Mouse (Mus musculus): Measurements from ENCODE around the gene Cyb561d2. TPM values are rescaled to one million over a fixed set of nuclear protein-coding genes. Genes with fewer than 3 reads are reported as not detected.
A peak's percentile ranks its signal among the peaks of the same experiment; 100 is the strongest.

The Cyb561d2 gene
- polyA plus RNA-seq, 2 experiments, result 19.8 to 21.4 TPM

GRCm38 (mm10) chr9:107493511-107493910 is 48.5 kb downstream of the Cyb561d2 start:
- DNase-seq (ENCODE audit: low spot score), result no peak
- H3K4me1 ChIP-seq (ENCODE audit: control insufficient read depth, insufficient read depth, low read length), result 0 out of 2 replicates have a peak, but pooled peaks cover 5% of the 10 kb centered on the region
- no peaks in the 10 kb centered on the region for H3K9me3 ChIP-seq (ENCODE audit: control insufficient read depth, low read length)

GRCm38 (mm10) chr9:107490625-107491024 is 51.4 kb downstream of the Cyb561d2 start:
- Histone ChIP-seq H3K36me3 (ENCODE audit: control insufficient read depth, insufficient read depth, low read length) (no peaks in the 10 kb centered on the region), H3K4me1 (ENCODE audit: control insufficient read depth, insufficient read depth, low read length) (0 out of 2 replicates have a peak, but pooled peaks cover 5% of the 10 kb centered on the region), H3K4me2 (replicated peaks; ENCODE audit: low read depth, low read length, severe bottlenecking) (no peak overlapping the region), H3K27ac (replicated peaks; ENCODE audit: low read depth, low read length) (no peak overlapping the region), H3K4me3 (replicated peaks; ENCODE audit: low read length) (no peak overlapping the region), H3K9me3 (ENCODE audit: control insufficient read depth, low read length) (no peaks in the 10 kb centered on the region), H3K27me3 (ENCODE audit: control insufficient read depth, insufficient read depth, low read length) (no peaks in the 10 kb centered on the region), H3K9ac (ENCODE audit: low read depth, low read length, severe bottlenecking) (no peak overlapping the region)
- 64% methylated on average over 6 of the region's 6 CpGs for WGBS
- ATAC-seq (ENCODE audit: low FRiP score, low read depth), result no peak
- no peak for DNase-seq (ENCODE audit: low spot score)
- TF ChIP-seq POLR2A (IDR thresholded peaks at IDR 0.05; ENCODE audit: borderline replicate concordance, extremely low read depth, insufficient read depth, insufficient read length), result no peak

More at GRCm38 (mm10) chr9:107493511-107493910, 48.5 kb downstream of the Cyb561d2 start:
- no peak for TF ChIP-seq POLR2A (IDR thresholded peaks at IDR 0.05; ENCODE audit: borderline replicate concordance, extremely low read depth, insufficient read depth, insufficient read length)
- H3K27ac ChIP-seq (replicated peaks; ENCODE audit: low read depth, low read length), result no peak overlapping the region
- H3K9ac ChIP-seq (ENCODE audit: low read depth, low read length, severe bottlenecking), result no peak overlapping the region
- no peaks in the 10 kb centered on the region for H3K36me3 ChIP-seq (ENCODE audit: control insufficient read depth, insufficient read depth, low read length)
- 71% methylated on average over 1 of the region's 1 CpGs for WGBS
- no peak for ATAC-seq (ENCODE audit: low FRiP score, low read depth)
- H3K27me3 ChIP-seq (ENCODE audit: control insufficient read depth, insufficient read depth, low read length), result no peaks in the 10 kb centered on the region
- H3K4me2 ChIP-seq (replicated peaks; ENCODE audit: low read depth, low read length, severe bottlenecking), result no peak overlapping the region
- H3K4me3 ChIP-seq (replicated peaks; ENCODE audit: low read length), result no peak overlapping the region

GRCm38 (mm10) chr9:107490146-107490545 is 51.8 kb downstream of the Cyb561d2 start:
- H3K4me3 ChIP-seq (replicated peaks; ENCODE audit: low read length), result no peak overlapping the region
- ATAC-seq (ENCODE audit: low FRiP score, low read depth) (0 out of 2 replicates have a peak, but pooled peaks have one; percentile 12), DNase-seq (ENCODE audit: low spot score) (peak; percentile 51)
- no peaks in the 10 kb centered on the region for H3K36me3 ChIP-seq (ENCODE audit: control insufficient read depth, insufficient read depth, low read length)
- no peak overlapping the region for H3K27ac ChIP-seq (replicated peaks; ENCODE audit: low read depth, low read length)
- no peak for TF ChIP-seq POLR2A (IDR thresholded peaks at IDR 0.05; ENCODE audit: borderline replicate concordance, extremely low read depth, insufficient read depth, insufficient read length)
- H3K4me2 ChIP-seq (replicated peaks; ENCODE audit: low read depth, low read length, severe bottlenecking), result no peak overlapping the region
- H3K9ac ChIP-seq (ENCODE audit: low read depth, low read length, severe bottlenecking), result no peak overlapping the region
- H3K4me1 ChIP-seq (ENCODE audit: control insufficient read depth, insufficient read depth, low read length), result 0 out of 2 replicates have a peak, but pooled peaks cover 5% of the 10 kb centered on the region
- WGBS, result 22% methylated on average over 8 of the region's 8 CpGs
- no peaks in the 10 kb centered on the region for H3K9me3 ChIP-seq (ENCODE audit: control insufficient read depth, low read length)
- H3K27me3 ChIP-seq (ENCODE audit: control insufficient read depth, insufficient read depth, low read length), result no peaks in the 10 kb centered on the region

Other genes starting within 250 kb of the Cyb561d2 start
- gene Cish, start 246.2 kb downstream of the Cyb561d2 start, polyA plus RNA-seq (2012; rRNA removed), result 8.4 and 12.1 TPM in 2 replicates
- gene Cish, start 246.2 kb downstream of the Cyb561d2 start, polyA plus RNA-seq (2014; fragmentation: Nextera tagmentation; extraction: Ambion mirVana), result 5.1 and 5.6 TPM in 2 replicates
- 24.9 and 32.9 TPM in 2 replicates for gene Hemk1, start 203.8 kb downstream of the Cyb561d2 start, polyA plus RNA-seq (2012; rRNA removed)
- 12.2 and 12.8 TPM in 2 replicates for gene Hemk1, start 203.8 kb downstream of the Cyb561d2 start, polyA plus RNA-seq (2014; fragmentation: Nextera tagmentation; extraction: Ambion mirVana)
- 1.0 and 1.1 TPM in 2 replicates for gene 6430571L13Rik, start 201.6 kb downstream of the Cyb561d2 start, polyA plus RNA-seq (2012; rRNA removed)
- gene 6430571L13Rik, start 201.6 kb downstream of the Cyb561d2 start, polyA plus RNA-seq (2014; fragmentation: Nextera tagmentation; extraction: Ambion mirVana), result 0.39 and 0.56 TPM in 2 replicates
- gene Cacna2d2, start 142.6 kb downstream of the Cyb561d2 start, polyA plus RNA-seq (2012; rRNA removed), result 9.3 and 13.6 TPM in 2 replicates
- 0.29 and 0.57 TPM in 2 replicates for gene Cacna2d2, start 142.6 kb downstream of the Cyb561d2 start, polyA plus RNA-seq (2014; fragmentation: Nextera tagmentation; extraction: Ambion mirVana)
- gene Tmem115, start 8.2 kb downstream of the Cyb561d2 start, polyA plus RNA-seq (2012; rRNA removed), result 34.9 and 41.3 TPM in 2 replicates
- gene Tmem115, start 8.2 kb downstream of the Cyb561d2 start, polyA plus RNA-seq (2014; fragmentation: Nextera tagmentation; extraction: Ambion mirVana), result 54.1 and 58.8 TPM in 2 replicates
- gene Nprl2, start within 50 bp of the Cyb561d2 start, polyA plus RNA-seq (2012; rRNA removed), result 52.7 and 59.2 TPM in 2 replicates
- 37.6 and 38.6 TPM in 2 replicates for gene Nprl2, start within 50 bp of the Cyb561d2 start, polyA plus RNA-seq (2014; fragmentation: Nextera tagmentation; extraction: Ambion mirVana)
- gene Zmynd10, start 5.1 kb upstream of the Cyb561d2 start, polyA plus RNA-seq (2012; rRNA removed), result 0.76 and 1.4 TPM in 2 replicates
- gene Zmynd10, start 5.1 kb upstream of the Cyb561d2 start, polyA plus RNA-seq (2014; fragmentation: Nextera tagmentation; extraction: Ambion mirVana), result 1.2 TPM in 1 of 2 replicates, not detected in the other
- 74.7 and 78.4 TPM in 2 replicates for gene Rassf1, start 9.4 kb upstream of the Cyb561d2 start, polyA plus RNA-seq (2012; rRNA removed)
- gene Rassf1, start 9.4 kb upstream of the Cyb561d2 start, polyA plus RNA-seq (2014; fragmentation: Nextera tagmentation; extraction: Ambion mirVana), result 67.6 and 73.2 TPM in 2 replicates
- 35.8 and 43.3 TPM in 2 replicates for gene Tusc2, start 21.1 kb upstream of the Cyb561d2 start, polyA plus RNA-seq (2012; rRNA removed)
- 42.1 and 43.0 TPM in 2 replicates for gene Tusc2, start 21.1 kb upstream of the Cyb561d2 start, polyA plus RNA-seq (2014; fragmentation: Nextera tagmentation; extraction: Ambion mirVana)
- 68.0 and 88.8 TPM in 2 replicates for gene Hyal2, start 25.8 kb upstream of the Cyb561d2 start, polyA plus RNA-seq (2012; rRNA removed)
- gene Hyal2, start 25.8 kb upstream of the Cyb561d2 start, polyA plus RNA-seq (2014; fragmentation: Nextera tagmentation; extraction: Ambion mirVana), result 123 and 130 TPM in 2 replicates
- 11.1 TPM in 2 replicates for gene Hyal1, start 34.7 kb upstream of the Cyb561d2 start, polyA plus RNA-seq (2012; rRNA removed)
- 6.9 and 8.5 TPM in 2 replicates for gene Hyal1, start 34.7 kb upstream of the Cyb561d2 start, polyA plus RNA-seq (2014; fragmentation: Nextera tagmentation; extraction: Ambion mirVana)
- 38.7 and 57.8 TPM in 2 replicates for gene Naa80, start 36.7 kb upstream of the Cyb561d2 start, polyA plus RNA-seq (2012; rRNA removed)
- 17.2 and 18.8 TPM in 2 replicates for gene Naa80, start 36.7 kb upstream of the Cyb561d2 start, polyA plus RNA-seq (2014; fragmentation: Nextera tagmentation; extraction: Ambion mirVana)
- 1.4 and 1.9 TPM in 2 replicates for gene Hyal3, start 38.6 kb upstream of the Cyb561d2 start, polyA plus RNA-seq (2012; rRNA removed)
- 1.2 and 1.5 TPM in 2 replicates for gene Hyal3, start 38.6 kb upstream of the Cyb561d2 start, polyA plus RNA-seq (2014; fragmentation: Nextera tagmentation; extraction: Ambion mirVana)
- 57.3 and 62.6 TPM in 2 replicates for gene Ifrd2, start 45.4 kb upstream of the Cyb561d2 start, polyA plus RNA-seq (2012; rRNA removed)
- 55.0 and 56.3 TPM in 2 replicates for gene Ifrd2, start 45.4 kb upstream of the Cyb561d2 start, polyA plus RNA-seq (2014; fragmentation: Nextera tagmentation; extraction: Ambion mirVana)
- gene Sema3b, start 67.0 kb upstream of the Cyb561d2 start, polyA plus RNA-seq (2012; rRNA removed), result 23.2 and 23.7 TPM in 2 replicates
- 7.7 and 11.2 TPM in 2 replicates for gene Sema3b, start 67.0 kb upstream of the Cyb561d2 start, polyA plus RNA-seq (2014; fragmentation: Nextera tagmentation; extraction: Ambion mirVana)
- gene Gnai2, start 93.2 kb upstream of the Cyb561d2 start, polyA plus RNA-seq (2012; rRNA removed), result 496 and 627 TPM in 2 replicates
- gene Gnai2, start 93.2 kb upstream of the Cyb561d2 start, polyA plus RNA-seq (2014; fragmentation: Nextera tagmentation; extraction: Ambion mirVana), result 392 and 411 TPM in 2 replicates
- 22.4 and 31.8 TPM in 2 replicates for gene Slc38a3, start 127.3 kb upstream of the Cyb561d2 start, polyA plus RNA-seq (2012; rRNA removed)
- gene Slc38a3, start 127.3 kb upstream of the Cyb561d2 start, polyA plus RNA-seq (2014; fragmentation: Nextera tagmentation; extraction: Ambion mirVana), result 3.7 and 6.0 TPM in 2 replicates
- gene Gnat1, start 137.5 kb upstream of the Cyb561d2 start, polyA plus RNA-seq (2012; rRNA removed), result 0.28 and 0.44 TPM in 2 replicates
- 0.55 and 0.57 TPM in 2 replicates for gene Gnat1, start 137.5 kb upstream of the Cyb561d2 start, polyA plus RNA-seq (2014; fragmentation: Nextera tagmentation; extraction: Ambion mirVana)
- gene Sema3f, start 168.3 kb upstream of the Cyb561d2 start, polyA plus RNA-seq (2012; rRNA removed), result 228 and 332 TPM in 2 replicates
- 48.8 and 55.6 TPM in 2 replicates for gene Sema3f, start 168.3 kb upstream of the Cyb561d2 start, polyA plus RNA-seq (2014; fragmentation: Nextera tagmentation; extraction: Ambion mirVana)
- 185 and 196 TPM in 2 replicates for gene Rbm5, start 228.8 kb upstream of the Cyb561d2 start, polyA plus RNA-seq (2012; rRNA removed)
- 163 and 181 TPM in 2 replicates for gene Rbm5, start 228.8 kb upstream of the Cyb561d2 start, polyA plus RNA-seq (2014; fragmentation: Nextera tagmentation; extraction: Ambion mirVana)